Mouse (Mus musculus): Measurements from ENCODE around the gene Yif1a. TPM values are rescaled to one million over a fixed set of nuclear protein-coding genes. Genes with fewer than 3 reads are reported as not detected.

The Yif1a gene
- polyA plus RNA-seq (2016; fragmentation: Nextera tagmentation; extraction: Ambion mirVana) = 67.3 and 73.4 TPM in 2 replicates

- peak within 1 kb of the TSS; percentile 65 for H3K27ac ChIP-seq
- H3K4me3 ChIP-seq = peak within 1 kb of the TSS; percentile 79
- ATAC-seq (ENCODE audit: insufficient number of reproducible peaks, insufficient read depth, low FRiP score, low TSS enrichment) = peak; percentile 94
- H3K27me3 ChIP-seq = peaks cover 34% of the 10 kb centered on the region
- H3K9me3 ChIP-seq = no peaks in the 10 kb centered on the region
- peak within 1 kb of the TSS; percentile 77 for H3K4me2 ChIP-seq (replicated peaks)
- under 1% methylated on average over 58 of the region's 58 CpGs for WGBS
- H3K9ac ChIP-seq = peak within 1 kb of the TSS; percentile 75
- peaks cover 27% of the 10 kb centered on the region for H3K36me3 ChIP-seq
- peaks cover 23% of the 10 kb centered on the region for H3K4me1 ChIP-seq
These were observed at the start of gene Yif1a for GRCm38 (mm10) chr19:5087884-5088728. TSS of gene Yif1a (plus strand) at chr19:5088538.

- peak within 1 kb of the TSS; percentile 94 for H3K9ac ChIP-seq
- WGBS = under 1% methylated on average over 44 of the region's 44 CpGs
- peak; percentile 86 for ATAC-seq (ENCODE audit: insufficient number of reproducible peaks, insufficient read depth, low FRiP score, low TSS enrichment)
These were observed 49.6 kb upstream of the Yif1a start, which contains the start of the genes B4gat1 and AC124502.3 for GRCm38 (mm10) chr19:5038709-5039156. TSS of gene B4gat1 (plus strand) at chr19:5038826. TSS of gene AC124502.3 (plus strand) at chr19:5038891.

GRCm38 (mm10) chr19:5039301-5040114 lies 48.8 kb upstream of the Yif1a start:
- Histone ChIP-seq H3K36me3 (peaks cover 9% of the 10 kb centered on the region), H3K9me3 (no peaks in the 10 kb centered on the region), H3K4me3 (peak overlapping the region; percentile 91), H3K4me2 (replicated peaks) (peak overlapping the region; percentile 99), H3K4me1 (peaks cover 35% of the 10 kb centered on the region), H3K9ac (peak overlapping the region; percentile 94), H3K27ac (peak overlapping the region; percentile 83; the same call in 1 of the 2 replicates), H3K27me3 (no peaks in the 10 kb centered on the region)
- 15% methylated on average over 41 of the region's 41 CpGs for WGBS
- no peak for ATAC-seq (ENCODE audit: insufficient number of reproducible peaks, insufficient read depth, low FRiP score, low TSS enrichment)

More at GRCm38 (mm10) chr19:5038709-5039156, 49.6 kb upstream of the Yif1a start, which contains the start of the genes B4gat1 and AC124502.3:
- H3K4me3 ChIP-seq = peak within 1 kb of the TSS; percentile 91
- peaks cover 5% of the 10 kb centered on the region for H3K36me3 ChIP-seq
- H3K9me3 ChIP-seq = no peaks in the 10 kb centered on the region
- H3K4me1 ChIP-seq = peaks cover 35% of the 10 kb centered on the region
- H3K27me3 ChIP-seq = no peaks in the 10 kb centered on the region
- H3K4me2 ChIP-seq (replicated peaks) = peak within 1 kb of the TSS; percentile 99
- H3K27ac ChIP-seq = peak within 1 kb of the TSS; percentile 83

- Histone ChIP-seq H3K9ac (peak within 1 kb of the TSS; percentile 94), H3K4me1 (peaks cover 35% of the 10 kb centered on the region), H3K27ac (peak within 1 kb of the TSS; percentile 36; the same call in 1 of the 2 replicates), H3K27me3 (no peaks in the 10 kb centered on the region), H3K4me3 (peak within 1 kb of the TSS; percentile 91), H3K9me3 (no peaks in the 10 kb centered on the region), H3K4me2 (replicated peaks) (peak within 1 kb of the TSS; percentile 99), H3K36me3 (peaks cover 9% of the 10 kb centered on the region)
- WGBS = 6% methylated on average over 40 of the region's 40 CpGs
- peak; percentile 71 for ATAC-seq (ENCODE audit: insufficient number of reproducible peaks, insufficient read depth, low FRiP score, low TSS enrichment)
These were observed 47.3 kb upstream of the Yif1a start, which contains the start of gene Brms1 for GRCm38 (mm10) chr19:5040862-5041523. TSS of gene Brms1 (plus strand) at chr19:5041354.

- Histone ChIP-seq H3K4me1 (peaks cover 35% of the 10 kb centered on the region), H3K4me3 (peak overlapping the region; percentile 91), H3K36me3 (peaks cover 13% of the 10 kb centered on the region), H3K27me3 (no peaks in the 10 kb centered on the region), H3K9ac (peak overlapping the region; percentile 94), H3K4me2 (replicated peaks) (peak overlapping the region; percentile 99), H3K9me3 (no peaks in the 10 kb centered on the region), H3K27ac (peak overlapping the region; percentile 36; the same call in 1 of the 2 replicates)
- no peak for ATAC-seq (ENCODE audit: insufficient number of reproducible peaks, insufficient read depth, low FRiP score, low TSS enrichment)
- 2% methylated on average over 16 of the region's 16 CpGs for WGBS
These were observed 46.8 kb upstream of the Yif1a start for GRCm38 (mm10) chr19:5041588-5041987.

GRCm38 (mm10) chr19:5045531-5045930 lies 42.8 kb upstream of the Yif1a start:
- Histone ChIP-seq H3K27ac (no peak overlapping the region), H3K9me3 (no peaks in the 10 kb centered on the region), H3K4me2 (replicated peaks) (no peak overlapping the region), H3K4me1 (peaks cover 23% of the 10 kb centered on the region), H3K27me3 (peaks cover 9% of the 10 kb centered on the region), H3K9ac (no peak overlapping the region), H3K36me3 (peaks cover 42% of the 10 kb centered on the region), H3K4me3 (no peak overlapping the region)
- 85% methylated on average over 4 of the region's 4 CpGs for WGBS
- ATAC-seq (ENCODE audit: insufficient number of reproducible peaks, insufficient read depth, low FRiP score, low TSS enrichment) = no peak

GRCm38 (mm10) chr19:5048138-5049056 lies 39.9 kb upstream of the Yif1a start:
- peaks cover 29% of the 10 kb centered on the region for H3K4me1 ChIP-seq
- 83% methylated on average over 14 of the region's 14 CpGs for WGBS

GRCm38 (mm10) chr19:5049325-5049724 lies 39.0 kb upstream of the Yif1a start:
- Histone ChIP-seq H3K4me2 (replicated peaks) (no peak overlapping the region), H3K9me3 (no peaks in the 10 kb centered on the region), H3K36me3 (peaks cover 34% of the 10 kb centered on the region), H3K4me1 (peaks cover 29% of the 10 kb centered on the region), H3K27me3 (peaks cover 44% of the 10 kb centered on the region), H3K4me3 (no peak overlapping the region), H3K9ac (no peak overlapping the region), H3K27ac (no peak overlapping the region)
- 75% methylated on average over 6 of the region's 6 CpGs for WGBS
- no peak for ATAC-seq (ENCODE audit: insufficient number of reproducible peaks, insufficient read depth, low FRiP score, low TSS enrichment)

More at GRCm38 (mm10) chr19:5048138-5049056, 39.9 kb upstream of the Yif1a start:
- no peak for ATAC-seq (ENCODE audit: insufficient number of reproducible peaks, insufficient read depth, low FRiP score, low TSS enrichment)
- H3K27ac ChIP-seq = no peak overlapping the region
- no peaks in the 10 kb centered on the region for H3K9me3 ChIP-seq
- H3K36me3 ChIP-seq = peaks cover 41% of the 10 kb centered on the region
- no peak overlapping the region for H3K9ac ChIP-seq
- H3K27me3 ChIP-seq = peaks cover 38% of the 10 kb centered on the region
- H3K4me2 ChIP-seq (replicated peaks) = no peak overlapping the region
- no peak overlapping the region for H3K4me3 ChIP-seq

- WGBS = 12% methylated on average over 14 of the region's 14 CpGs
- H3K9me3 ChIP-seq = no peaks in the 10 kb centered on the region
- H3K36me3 ChIP-seq = peaks cover 34% of the 10 kb centered on the region
- no peak within 1 kb of the TSS for H3K9ac ChIP-seq
- no peak for ATAC-seq (ENCODE audit: insufficient number of reproducible peaks, insufficient read depth, low FRiP score, low TSS enrichment)
- H3K4me3 ChIP-seq = peak within 1 kb of the TSS; percentile 13; the same call in 1 of the 2 replicates
- H3K27me3 ChIP-seq = peaks cover 47% of the 10 kb centered on the region
- H3K4me2 ChIP-seq (replicated peaks) = peak within 1 kb of the TSS; percentile 38
- H3K27ac ChIP-seq = 0 out of 2 replicates have a peak within 1 kb of the TSS, but pooled peaks have one; percentile 25
- H3K4me1 ChIP-seq = peaks cover 29% of the 10 kb centered on the region
These were observed 38.1 kb upstream of the Yif1a start, which contains the start of gene Rin1 for GRCm38 (mm10) chr19:5050047-5050905. TSS of gene Rin1 (plus strand) at chr19:5050481.
